In genomic region chr7:46092803-46093202, GRCm38 (mm10) we compare ENCODE assay signal across 26 mouse cellular contexts. TPM values are rescaled to one million over a fixed set of nuclear protein-coding genes. Genes with fewer than 3 reads are reported as not detected.
DNase-seq lines count a peak whose midpoint lies in the region; ATAC-seq lines count a peak whose summit lies in the region.
"Had no signal": no experiment of that assay in that cellular context is flagged by ENCODE, and none has a peak within 500 bp of the region (broad histone marks: within the 10 kb centered on the region; RNA-seq: fewer than 3 reads in every experiment).

No protein-coding gene starts in this region.

- no peak overlapping the region for H3K4me2 ChIP-seq in forebrain, embryonic 12.5 days
- no peak overlapping the region for H3K4me2 ChIP-seq in forebrain, embryonic 15.5 days (replicated peaks)
- H3K4me2 ChIP-seq in hindbrain, embryonic 14.5 days (replicated peaks), result no peak overlapping the region
- no peak overlapping the region for H3K4me2 ChIP-seq in hindbrain, embryonic 12.5 days (replicated peaks)
- H3K4me2 ChIP-seq in midbrain, embryonic 14.5 days (ENCODE audit: low read length), result no peak overlapping the region
- no peak overlapping the region for H3K4me2 ChIP-seq in midbrain, embryonic 13.5 days (replicated peaks)
- H3K4me2 ChIP-seq: heart, embryonic 11.5 days had no signal

- DNase-seq in cerebellum, adult 11-12 months, result peak; percentile 6
- no peak for DNase-seq in hindbrain, embryonic 14.5 days (ENCODE audit: low spot score)
- DNase-seq in midbrain, embryonic 14.5 days, result peak; percentile 39
- DNase-seq: adrenal gland, adult 8-10 months; adrenal gland, postnatal 25 days; cerebellum, adult 11 months; cerebellum, adult 8-10 months; cerebellum, postnatal 10 days; cerebellum, postnatal 36 days; gastrocnemius, adult 2 months; gastrocnemius, postnatal 14 days; heart, adult 11 months; kidney, adult 18-20 months had no signal

- no peak overlapping the region for H3K4me3 ChIP-seq in forebrain, embryonic 12.5 days (replicated peaks)
- H3K4me3 ChIP-seq in forebrain, embryonic 15.5 days, result no peak overlapping the region
- no peak overlapping the region for H3K4me3 ChIP-seq in hindbrain, embryonic 14.5 days (replicated peaks; ENCODE audit: low read length)
- H3K4me3 ChIP-seq in hindbrain, embryonic 12.5 days, result no peak overlapping the region
- no peak overlapping the region for H3K4me3 ChIP-seq in midbrain, embryonic 14.5 days (replicated peaks; ENCODE audit: low read depth, low read length)
- H3K4me3 ChIP-seq in midbrain, embryonic 13.5 days (replicated peaks), result no peak overlapping the region
- H3K4me3 ChIP-seq: forebrain, embryonic 10.5 days; gastrocnemius, adult 2 months; hindbrain, embryonic 10.5 days had no signal

- H3K9ac ChIP-seq in forebrain, embryonic 12.5 days, result no peak overlapping the region
- no peak overlapping the region for H3K9ac ChIP-seq in forebrain, embryonic 15.5 days (replicated peaks)
- no peak overlapping the region for H3K9ac ChIP-seq in hindbrain, embryonic 14.5 days
- no peak overlapping the region for H3K9ac ChIP-seq in hindbrain, embryonic 12.5 days
- H3K9ac ChIP-seq in midbrain, embryonic 14.5 days (replicated peaks; ENCODE audit: low read length), result no peak overlapping the region
- H3K9ac ChIP-seq in midbrain, embryonic 13.5 days (replicated peaks), result no peak overlapping the region

- H3K9me3 ChIP-seq in forebrain, embryonic 12.5 days, result no peaks in the 10 kb centered on the region
- H3K9me3 ChIP-seq in forebrain, embryonic 15.5 days, result no peaks in the 10 kb centered on the region
- H3K9me3 ChIP-seq in hindbrain, embryonic 14.5 days (ENCODE audit: control insufficient read depth, low read length), result no peaks in the 10 kb centered on the region
- H3K9me3 ChIP-seq in hindbrain, embryonic 12.5 days (replicated peaks), result peaks cover 10% of the 10 kb centered on the region; the same call in 1 of the 2 replicates
- H3K9me3 ChIP-seq in midbrain, embryonic 14.5 days (ENCODE audit: control insufficient read depth, low read length), result peaks cover 10% of the 10 kb centered on the region
- H3K9me3 ChIP-seq in midbrain, embryonic 13.5 days, result 0 out of 2 replicates have a peak, but pooled peaks cover 3% of the 10 kb centered on the region

- peaks cover 41% of the 10 kb centered on the region for H3K27me3 ChIP-seq in forebrain, embryonic 12.5 days
- no peaks in the 10 kb centered on the region for H3K27me3 ChIP-seq in forebrain, embryonic 15.5 days
- H3K27me3 ChIP-seq in hindbrain, embryonic 14.5 days (ENCODE audit: control insufficient read depth, insufficient read depth, low read length), result no peaks in the 10 kb centered on the region
- H3K27me3 ChIP-seq in hindbrain, embryonic 12.5 days, result peaks cover 12% of the 10 kb centered on the region
- peaks cover 18% of the 10 kb centered on the region; the same call in 1 of the 2 replicates for H3K27me3 ChIP-seq in midbrain, embryonic 14.5 days (ENCODE audit: control insufficient read depth, insufficient read depth, low read length)
- H3K27me3 ChIP-seq in midbrain, embryonic 13.5 days, result peaks cover 41% of the 10 kb centered on the region

- no peak overlapping the region for H3K27ac ChIP-seq in forebrain, embryonic 12.5 days
- H3K27ac ChIP-seq in forebrain, embryonic 15.5 days (replicated peaks), result no peak overlapping the region
- H3K27ac ChIP-seq in hindbrain, embryonic 14.5 days, result no peak overlapping the region
- no peak overlapping the region for H3K27ac ChIP-seq in hindbrain, embryonic 12.5 days
- no peak overlapping the region for H3K27ac ChIP-seq in midbrain, embryonic 14.5 days (replicated peaks; ENCODE audit: low read depth, low read length)
- H3K27ac ChIP-seq in midbrain, embryonic 13.5 days, result no peak overlapping the region
- H3K27ac ChIP-seq: forebrain, embryonic 10.5 days; gastrocnemius, adult 2 months; hindbrain, embryonic 10.5 days; hindbrain, postnatal 0 days had no signal

- no peak for ATAC-seq in cerebellum, adult (ENCODE audit: insufficient number of reproducible peaks, low FRiP score, low TSS enrichment)
- 0 out of 2 replicates have a peak, but pooled peaks have one; percentile 9 for ATAC-seq in forebrain, embryonic 12.5 days (ENCODE audit: low FRiP score)
- no peak for ATAC-seq in forebrain, embryonic 15.5 days (replicated peaks)
- 0 out of 2 replicates have a peak, but pooled peaks have one; percentile 34 for ATAC-seq in hindbrain, embryonic 14.5 days (ENCODE audit: low FRiP score)
- ATAC-seq in hindbrain, embryonic 12.5 days (ENCODE audit: low FRiP score), result no peak
- no peak for ATAC-seq in midbrain, embryonic 14.5 days (ENCODE audit: low FRiP score, low TSS enrichment)
- ATAC-seq in midbrain, embryonic 13.5 days, result no peak; the same call in 1 of the 2 replicates
- ATAC-seq: activated CD4-positive, CD25-positive, alpha-beta regulatory T cell, adult 4 months; forebrain, embryonic 16.5 days; hindbrain, postnatal 0 days; inflammation-experienced regulatory T-cells, adult 6 months; intestine, embryonic 16.5 days had no signal

- WGBS in forebrain, embryonic 12.5 days, result 20% methylated on average over 8 of the region's 8 CpGs
- WGBS in forebrain, embryonic 15.5 days, result 19% methylated on average over 8 of the region's 8 CpGs
- 17% methylated on average over 8 of the region's 8 CpGs for WGBS in hindbrain, embryonic 14.5 days
- 32% methylated on average over 8 of the region's 8 CpGs for WGBS in hindbrain, embryonic 12.5 days
- WGBS in midbrain, embryonic 14.5 days, result 7% methylated on average over 8 of the region's 8 CpGs
- WGBS in midbrain, embryonic 13.5 days, result 8% methylated on average over 8 of the region's 8 CpGs

- peaks cover 9% of the 10 kb centered on the region for H3K4me1 ChIP-seq in forebrain, embryonic 12.5 days
- peaks cover 16% of the 10 kb centered on the region for H3K4me1 ChIP-seq in forebrain, embryonic 15.5 days
- H3K4me1 ChIP-seq in hindbrain, embryonic 14.5 days (replicated peaks; ENCODE audit: control insufficient read depth, insufficient read depth, low read length), result peaks cover 3% of the 10 kb centered on the region; the same call in 1 of the 2 replicates
- H3K4me1 ChIP-seq in hindbrain, embryonic 12.5 days, result peaks cover 3% of the 10 kb centered on the region; the same call in 1 of the 2 replicates
- H3K4me1 ChIP-seq in midbrain, embryonic 14.5 days (ENCODE audit: control insufficient read depth, insufficient read depth, low read length), result peaks cover 9% of the 10 kb centered on the region
- peaks cover 13% of the 10 kb centered on the region for H3K4me1 ChIP-seq in midbrain, embryonic 13.5 days (replicated peaks)

- H3K36me3 ChIP-seq in forebrain, embryonic 12.5 days (replicated peaks), result no peaks in the 10 kb centered on the region
- no peaks in the 10 kb centered on the region for H3K36me3 ChIP-seq in forebrain, embryonic 15.5 days
- H3K36me3 ChIP-seq in hindbrain, embryonic 14.5 days (replicated peaks; ENCODE audit: control insufficient read depth, insufficient read depth), result no peaks in the 10 kb centered on the region
- no peaks in the 10 kb centered on the region for H3K36me3 ChIP-seq in hindbrain, embryonic 12.5 days
- no peaks in the 10 kb centered on the region for H3K36me3 ChIP-seq in midbrain, embryonic 14.5 days (ENCODE audit: control insufficient read depth, insufficient read depth, low read length)
- no peaks in the 10 kb centered on the region for H3K36me3 ChIP-seq in midbrain, embryonic 13.5 days
- H3K36me3 ChIP-seq: forebrain, embryonic 10.5 days; hindbrain, embryonic 10.5 days had no signal

RNA-seq across cellular contexts. Expression of gene Kcnj11, which starts 7.8 kb away (rescaled TPM):
- polyA plus RNA-seq in forebrain, embryonic 12.5 days (2016; fragmentation: Nextera tagmentation; extraction: Ambion mirVana), result 0.46 and 0.81 TPM in 2 replicates
- polyA plus RNA-seq in forebrain, embryonic 15.5 days (2015; fragmentation: Nextera tagmentation; extraction: Ambion mirVana), result 4.8 and 5.2 TPM in 2 replicates
- 1.2 and 1.5 TPM in 2 replicates for polyA plus RNA-seq in hindbrain, embryonic 14.5 days (2014; fragmentation: Nextera tagmentation; extraction: Ambion mirVana)
- 0.51 and 0.61 TPM in 2 replicates for polyA plus RNA-seq in hindbrain, embryonic 12.5 days (2016; fragmentation: Nextera tagmentation; extraction: Ambion mirVana)
- 1.6 and 2.0 TPM in 2 replicates for polyA plus RNA-seq in midbrain, embryonic 14.5 days (2014; fragmentation: Nextera tagmentation; extraction: Ambion mirVana)
- polyA plus RNA-seq in midbrain, embryonic 13.5 days (2015; fragmentation: Nextera tagmentation; extraction: Ambion mirVana), result 1.1 and 1.5 TPM in 2 replicates
- polyA plus RNA-seq: activated CD4-positive, CD25-positive, alpha-beta regulatory T cell, adult 4 months; inflammation-experienced regulatory T-cells, adult 6 months had no signal

RNA-seq across cellular contexts. Expression of gene Nomo1, which starts 59.3 kb away (rescaled TPM):
- 32.8 and 33.2 TPM in 2 replicates for polyA plus RNA-seq in forebrain, embryonic 12.5 days (2016; fragmentation: Nextera tagmentation; extraction: Ambion mirVana)
- 42.2 and 42.4 TPM in 2 replicates for polyA plus RNA-seq in forebrain, embryonic 15.5 days (2015; fragmentation: Nextera tagmentation; extraction: Ambion mirVana)
- polyA plus RNA-seq in hindbrain, embryonic 14.5 days (2014; fragmentation: Nextera tagmentation; extraction: Ambion mirVana), result 28.2 and 29.3 TPM in 2 replicates
- polyA plus RNA-seq in hindbrain, embryonic 12.5 days (2016; fragmentation: Nextera tagmentation; extraction: Ambion mirVana), result 35.3 and 35.8 TPM in 2 replicates
- 28.6 and 32.6 TPM in 2 replicates for polyA plus RNA-seq in midbrain, embryonic 14.5 days (2014; fragmentation: Nextera tagmentation; extraction: Ambion mirVana)
- polyA plus RNA-seq in midbrain, embryonic 13.5 days (2015; fragmentation: Nextera tagmentation; extraction: Ambion mirVana), result 31.4 and 37.7 TPM in 2 replicates

Comparison
In these comparisons a context has a peak if more than half of its experiments do, and no peak if none do; other contexts are left out.
1. ATAC-seq: peak in forebrain, embryonic 12.5 days (single experiment) and hindbrain, embryonic 14.5 days (single experiment); none in cerebellum, adult (single experiment), forebrain, embryonic 15.5 days (single experiment), hindbrain, embryonic 12.5 days (single experiment), midbrain, embryonic 14.5 days (single experiment) and midbrain, embryonic 13.5 days (single experiment).